9 mouse cellular contexts compared by ENCODE assay signal in the genomic region with DNA sequence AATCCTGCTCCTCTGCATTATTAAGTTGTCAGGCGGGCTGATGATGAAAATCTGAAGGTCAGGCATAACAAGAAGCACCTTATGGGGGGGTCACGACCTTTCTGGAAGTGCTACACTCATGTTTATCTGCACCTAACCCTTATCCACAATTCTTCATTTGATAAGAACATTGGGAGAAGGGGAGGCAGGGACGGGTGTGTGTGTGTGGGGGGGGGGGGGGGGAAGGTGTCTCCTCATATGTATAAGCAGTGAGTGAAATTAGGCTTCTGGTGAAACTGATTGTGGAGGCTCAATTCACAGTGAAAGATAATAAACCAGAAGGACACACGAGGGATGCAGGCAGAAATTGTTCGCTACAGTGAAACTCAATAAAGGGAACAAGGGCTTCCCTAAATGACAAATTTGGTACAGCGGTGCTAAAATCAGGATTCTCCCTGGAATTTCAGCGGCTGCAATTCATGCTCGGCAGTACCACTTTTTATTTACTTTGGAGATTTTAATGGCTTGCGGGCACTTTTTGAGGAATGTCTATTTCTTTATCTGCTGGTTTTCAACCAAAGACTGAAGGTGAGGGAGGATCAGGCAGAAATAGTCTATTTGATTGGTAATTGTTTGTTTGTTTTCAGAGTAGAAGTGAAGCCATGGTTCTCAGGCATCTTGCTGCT.
A peak's percentile ranks its signal among the peaks of the same experiment; 100 is the strongest.
DNase-seq lines count a peak whose midpoint lies in the region; ATAC-seq and TF ChIP-seq lines count a peak whose summit lies in the region.
"Had no signal": no experiment of that assay in that cellular context is flagged by ENCODE, and none has a peak within 500 bp of the region (broad histone marks: within the 10 kb centered on the region; RNA-seq: fewer than 3 reads in every experiment).

No protein-coding gene starts in this region.

- 20% methylated on average over 9 of the region's 9 CpGs for WGBS in heart, adult 2 months
- 15% methylated on average over 9 of the region's 9 CpGs for WGBS in hindbrain, embryonic 10.5 days
- WGBS in liver, embryonic 15.5 days (ENCODE audit: insufficient replicate concordance): 19% methylated on average over 9 of the region's 9 CpGs

- no peak for TF ChIP-seq CTCF in heart, adult 2 months (IDR thresholded peaks at IDR 0.05)
- no peak for TF ChIP-seq CTCF in E14TG2a.4 (conservative IDR thresholded peaks at IDR 0.05; ENCODE audit: low read length)

- H3K27me3 ChIP-seq in heart, adult 2 months (ENCODE audit: control insufficient read depth, insufficient read depth, low read length): no peaks in the 10 kb centered on the region
- H3K27me3 ChIP-seq in E14TG2a.4 (ENCODE audit: insufficient read depth, low read length): peaks cover 7% of the 10 kb centered on the region; the same call in 1 of the 2 replicates
- H3K27me3 ChIP-seq in hindbrain, embryonic 10.5 days (ENCODE audit: insufficient read depth, poor library complexity, severe bottlenecking): peaks cover 6% of the 10 kb centered on the region
- peaks cover 4% of the 10 kb centered on the region; the same call in 1 of the 2 replicates for H3K27me3 ChIP-seq in liver, embryonic 15.5 days

- H3K27ac ChIP-seq in heart, adult 2 months: peak overlapping the region; percentile 30
- H3K27ac ChIP-seq in hindbrain, embryonic 10.5 days: peak overlapping the region; percentile 86
- no peak overlapping the region for H3K27ac ChIP-seq in liver, embryonic 15.5 days (replicated peaks)

- H3K36me3 ChIP-seq in heart, adult 2 months (ENCODE audit: control insufficient read depth, insufficient read depth, low read length): peaks cover 3% of the 10 kb centered on the region; the same call in 1 of the 2 replicates
- H3K36me3 ChIP-seq in E14TG2a.4 (ENCODE audit: insufficient read depth, low read length): no peaks in the 10 kb centered on the region
- 0 out of 2 replicates have a peak, but pooled peaks cover 6% of the 10 kb centered on the region for H3K36me3 ChIP-seq in hindbrain, embryonic 10.5 days
- H3K36me3 ChIP-seq in liver, embryonic 15.5 days (replicated peaks): no peaks in the 10 kb centered on the region

- peak overlapping the region; percentile 40 for H3K4me2 ChIP-seq in liver, embryonic 15.5 days

- no peak overlapping the region; the same call in 1 of the 2 replicates for H3K9ac ChIP-seq in heart, adult 2 months (ENCODE audit: low read depth, low read length)
- H3K9ac ChIP-seq in liver, embryonic 15.5 days: no peak overlapping the region

- no peaks in the 10 kb centered on the region; the same call in 1 of the 2 replicates for H3K4me1 ChIP-seq in heart, adult 2 months (ENCODE audit: control insufficient read depth, insufficient read depth, low read length)
- H3K4me1 ChIP-seq in E14TG2a.4 (replicated peaks; ENCODE audit: low read depth, low read length): peaks cover 7% of the 10 kb centered on the region; the same call in 1 of the 2 replicates
- H3K4me1 ChIP-seq in hindbrain, embryonic 10.5 days (replicated peaks): peaks cover 28% of the 10 kb centered on the region
- H3K4me1 ChIP-seq in liver, embryonic 15.5 days (replicated peaks): no peaks in the 10 kb centered on the region

- DNase-seq in heart, adult 2 months: no peak
- DNase-seq in heart, adult 9 months (ENCODE audit: low spot score in 2 of 2): no peak
- DNase-seq in hindbrain, embryonic 10.5 days (ENCODE audit: low spot score): no peak
- DNase-seq in yolk sac, embryonic 10.5 days (ENCODE audit: low spot score): no peak
- DNase-seq in gastrocnemius, postnatal 25 days: no peak
- DNase-seq in ovary, postnatal 10 days (ENCODE audit: low spot score): no peak
- DNase-seq: cerebellum, adult 9-11 months had no signal

- intact Hi-C loops in heart, adult 2 months (cut with DNase I): loop anchor here (10.0 kb wide), 1 partner anchor 679 kb away; no protein-coding TSS in a partner anchor

- no peaks in the 10 kb centered on the region for H3K79me2 ChIP-seq in heart, adult 2 months (replicated peaks; ENCODE audit: control insufficient read depth, insufficient read depth, low read length)

- H3K9me3 ChIP-seq in E14TG2a.4 (ENCODE audit: low read length): peaks cover 9% of the 10 kb centered on the region
- H3K9me3 ChIP-seq in hindbrain, embryonic 10.5 days: peaks cover 11% of the 10 kb centered on the region; the same call in 1 of the 2 replicates
- H3K9me3 ChIP-seq in liver, embryonic 15.5 days (replicated peaks): no peaks in the 10 kb centered on the region

- ATAC-seq in liver, embryonic 15.5 days (ENCODE audit: insufficient read depth): no peak

- H3K4me3 ChIP-seq in heart, adult 2 months: no peak overlapping the region
- 0 out of 2 replicates have a peak overlapping the region, but pooled peaks have one; percentile 13 for H3K4me3 ChIP-seq in E14TG2a.4 (replicated peaks; ENCODE audit: low read length)
- peak overlapping the region; percentile 47 for H3K4me3 ChIP-seq in hindbrain, embryonic 10.5 days
- 0 out of 2 replicates have a peak overlapping the region, but pooled peaks have one; percentile 5 for H3K4me3 ChIP-seq in liver, embryonic 15.5 days (replicated peaks)

- TF ChIP-seq POLR2A in heart, adult 2 months (IDR thresholded peaks at IDR 0.05; ENCODE audit: insufficient read depth, low read depth, low read length): no peak

- no peak for TF ChIP-seq EP300 in heart, adult 2 months (IDR thresholded peaks at IDR 0.05; ENCODE audit: insufficient read depth, low read depth, low read length)
